Mouse (Mus musculus) c-Kit-positive CD71-positive TER-119-positive erythroid progenitor cells, embryonic 14.5 days (primary cell): ENCODE measurements around the gene Ndufb2.

Source experiments
- DNase-seq: peaks from one replicate; pipeline ENCODE4 v3.0.0-alpha.2; 2013; ENCODE audit warnings: low spot score

The Ndufb2 gene

GRCm38 (mm10) chr6:39580558-39580957 is 11.8 kb upstream of the Ndufb2 start:
- no peak for DNase-seq

- DNase-seq, result peak; percentile 75
These were observed 11.1 kb upstream of the Ndufb2 start for GRCm38 (mm10) chr6:39581087-39581784.

- DNase-seq, result no peak
These were observed 6.9 kb upstream of the Ndufb2 start, which contains the start of gene Gm42420 for GRCm38 (mm10) chr6:39585517-39585916. Gene Gm42420, plus strand, starts transcription at chr6:39585753.

- no peak for DNase-seq
These were observed 893 bp upstream of the Ndufb2 start for GRCm38 (mm10) chr6:39591481-39591880.

- DNase-seq, result no peak
These were observed 8.5 kb downstream of the Ndufb2 start for GRCm38 (mm10) chr6:39600851-39601250.

GRCm38 (mm10) chr6:39601828-39602227 is 9.5 kb downstream of the Ndufb2 start:
- DNase-seq, result no peak

GRCm38 (mm10) chr6:39604565-39604964 is 12.2 kb downstream of the Ndufb2 start:
- no peak for DNase-seq

- no peak for DNase-seq
These were observed 13.7 kb downstream of the Ndufb2 start for GRCm38 (mm10) chr6:39606056-39606455.

- DNase-seq, result no peak
These were observed 14.5 kb downstream of the Ndufb2 start for GRCm38 (mm10) chr6:39606862-39607261.

- no peak for DNase-seq
These were observed 15.0 kb downstream of the Ndufb2 start for GRCm38 (mm10) chr6:39607365-39607764.

- DNase-seq, result no peak
These were observed 17.8 kb downstream of the Ndufb2 start for GRCm38 (mm10) chr6:39610207-39610606.

- no peak for DNase-seq
These were observed 18.9 kb downstream of the Ndufb2 start for GRCm38 (mm10) chr6:39611296-39611695.
